Mouse (Mus musculus) stomach, postnatal 0 days (tissue): ENCODE measurements at regions not wholly inside any gene's neighbourhood (a gene's known extent, or its start where the extent isn't known, plus 50 kb on each side); places are given as distances from the start of the nearest gene placed in this dataset.

Experiments used
- ATAC-seq: fragments of 200-750 bp; cut with Nextera tagmentation; 2 replicates; pipeline ENCODE4 v1.8.0; 2017; ENCODE audit not compliant: low FRiP score, low TSS enrichment
- DNase-seq: peaks from one replicate; pipeline ENCODE4 v3.0.0-alpha.2; 2016; ENCODE audit warnings: low spot score
- H3K27ac ChIP-seq: fragments of 300-500 bp; sonication (generic); replicated peaks from 2 replicates; pipeline ENCODE4 v1.5.1; 2014; ENCODE audit warnings: mild to moderate bottlenecking, control low read depth
- H3K27me3 ChIP-seq: fragments of 300-500 bp; sonication (generic); 2 replicates; pipeline ENCODE4 v1.6.1; 2014; ENCODE audit warnings: low read length; ENCODE audit not compliant: control insufficient read depth, insufficient read depth
- H3K36me3 ChIP-seq: fragments of 300-500 bp; sonication (generic); 2 replicates; pipeline ENCODE4 v1.6.1; 2014; ENCODE audit warnings: low read length, mixed read lengths; ENCODE audit not compliant: control insufficient read depth, insufficient read depth
- H3K4me1 ChIP-seq: fragments of 300-500 bp; sonication (generic); replicated peaks from 2 replicates; pipeline ENCODE4 v1.6.1; 2014; ENCODE audit warnings: antibody characterized with exemption; ENCODE audit not compliant: control insufficient read depth, insufficient read depth
- H3K4me2 ChIP-seq: fragments of 300-500 bp; sonication (generic); replicated peaks from 2 replicates; pipeline ENCODE4 v1.6.1; 2014; ENCODE audit warnings: low read depth, mild to moderate bottlenecking, control low read depth, moderate library complexity
- H3K4me3 ChIP-seq: fragments of 300-500 bp; sonication (generic); 2 replicates; pipeline ENCODE4 v1.5.1; 2014; ENCODE audit warnings: low read depth, low read length, control low read depth
- H3K9ac ChIP-seq: fragments of 300-500 bp; sonication (generic); 2 replicates; pipeline ENCODE4 v1.6.1; 2014; ENCODE audit warnings: mild to moderate bottlenecking, low read length, control low read depth, mixed read lengths
- H3K9me3 ChIP-seq: fragments of 300-500 bp; sonication (generic); 2 replicates; pipeline ENCODE4 v1.6.1; 2016; ENCODE audit warnings: low read length; ENCODE audit not compliant: control insufficient read depth
- CTCF ChIP-seq: IDR thresholded peaks from 2 replicates; pipeline ENCODE4 v1.5.1; 2016; ENCODE audit warnings: antibody characterized with exemption, low read depth, mild to moderate bottlenecking, moderate library complexity
- EP300 ChIP-seq: optimal IDR thresholded peaks from 2 replicates; pipeline ENCODE3; 2016; ENCODE audit warnings: antibody characterized with exemption
- WGBS: fragments of 180-500 bp; shearing (Covaris S2); extraction: QIAGEN DNeasy Blood & Tissue Kit; methylation state at CpG from one replicate; pipeline ENCODE4 v1.1.7; 2014; 5-methylcytosine and 5-hydroxymethylcytosine counted together

GRCm38 (mm10) chr5:43102000-43102459 lies 130.9 kb upstream of the Cpeb2 start:
- Histone ChIP-seq H3K27ac (no peak overlapping the region), H3K4me1 (no peaks in the 10 kb centered on the region), H3K9me3 (no peaks in the 10 kb centered on the region), H3K36me3 (no peaks in the 10 kb centered on the region), H3K4me2 (no peak overlapping the region), H3K9ac (no peak overlapping the region), H3K27me3 (no peaks in the 10 kb centered on the region), H3K4me3 (no peak overlapping the region)
- 32% methylated on average over 4 of the region's 4 CpGs for WGBS
- ATAC-seq (no peak), DNase-seq (no peak)
- no peak for TF ChIP-seq EP300
- no peak for TF ChIP-seq CTCF

- no peak overlapping the region for H3K4me2 ChIP-seq
- H3K27me3 ChIP-seq = no peaks in the 10 kb centered on the region
- 62% methylated on average over 3 of the region's 3 CpGs for WGBS
- no peak overlapping the region for H3K4me3 ChIP-seq
- TF ChIP-seq EP300 = no peak
- no peak for TF ChIP-seq CTCF
- no peak overlapping the region for H3K9ac ChIP-seq
- H3K4me1 ChIP-seq = no peaks in the 10 kb centered on the region
- no peaks in the 10 kb centered on the region for H3K9me3 ChIP-seq
- ATAC-seq (no peak), DNase-seq (no peak)
- no peak overlapping the region for H3K27ac ChIP-seq
- no peaks in the 10 kb centered on the region for H3K36me3 ChIP-seq
Measured at GRCm38 (mm10) chr5:43102590-43102989, 130.4 kb upstream of the Cpeb2 start.

- no peak overlapping the region; the same call in 1 of the 2 replicates for H3K27ac ChIP-seq
- no peak for TF ChIP-seq CTCF
- H3K27me3 ChIP-seq = no peaks in the 10 kb centered on the region
- no peak overlapping the region for H3K4me2 ChIP-seq
- no peaks in the 10 kb centered on the region for H3K36me3 ChIP-seq
- no peak overlapping the region for H3K4me3 ChIP-seq
- no peaks in the 10 kb centered on the region for H3K4me1 ChIP-seq
- ATAC-seq (peak; percentile 80), DNase-seq (peak; percentile 29)
- 58% methylated on average over 7 of the region's 7 CpGs for WGBS
- no peaks in the 10 kb centered on the region for H3K9me3 ChIP-seq
- no peak overlapping the region for H3K9ac ChIP-seq
Measured at GRCm38 (mm10) chr5:43103728-43104127, 129.2 kb upstream of the Cpeb2 start.

GRCm38 (mm10) chr5:43105528-43105927 lies 127.4 kb upstream of the Cpeb2 start:
- TF ChIP-seq EP300 = no peak
- TF ChIP-seq CTCF = no peak
- no peaks in the 10 kb centered on the region for H3K27me3 ChIP-seq
- H3K36me3 ChIP-seq = no peaks in the 10 kb centered on the region
- ATAC-seq (no peak), DNase-seq (no peak)
- no peaks in the 10 kb centered on the region for H3K4me1 ChIP-seq
- 84% methylated on average over 5 of the region's 5 CpGs for WGBS
- H3K9ac ChIP-seq = no peak overlapping the region
- no peak overlapping the region for H3K4me2 ChIP-seq
- no peak overlapping the region for H3K4me3 ChIP-seq
- no peak overlapping the region for H3K27ac ChIP-seq
- H3K9me3 ChIP-seq = no peaks in the 10 kb centered on the region

GRCm38 (mm10) chr5:43107436-43108259 lies 125.3 kb upstream of the Cpeb2 start:
- Histone ChIP-seq H3K9me3 (no peaks in the 10 kb centered on the region), H3K27ac (no peak overlapping the region; the same call in 1 of the 2 replicates), H3K27me3 (no peaks in the 10 kb centered on the region), H3K9ac (no peak overlapping the region), H3K4me3 (no peak overlapping the region), H3K4me2 (no peak overlapping the region), H3K4me1 (no peaks in the 10 kb centered on the region), H3K36me3 (no peaks in the 10 kb centered on the region)
- TF ChIP-seq EP300 = no peak
- no peak for TF ChIP-seq CTCF
- ATAC-seq (no peak; the same call in 1 of the 2 replicates), DNase-seq (no peak)
- WGBS = 72% methylated on average over 9 of the region's 9 CpGs

GRCm38 (mm10) chr5:43108260-43108589 lies 124.7 kb upstream of the Cpeb2 start:
- Histone ChIP-seq H3K27ac (no peak overlapping the region), H3K4me1 (no peaks in the 10 kb centered on the region), H3K9ac (no peak overlapping the region), H3K4me3 (no peak overlapping the region), H3K36me3 (no peaks in the 10 kb centered on the region), H3K27me3 (no peaks in the 10 kb centered on the region), H3K4me2 (no peak overlapping the region), H3K9me3 (no peaks in the 10 kb centered on the region)
- WGBS = 92% methylated on average over 2 of the region's 2 CpGs
- TF ChIP-seq CTCF = no peak
- DNase-seq = no peak
- no peak for ATAC-seq
